Mouse (Mus musculus) cerebellum, postnatal 4 days (tissue): ENCODE results near the gene Cep290.

Experiments used
- DNase-seq, 2 experiments: peaks; one replicate each; pipeline ENCODE4 v3.0.0; 2022; ENCODE audit warnings: low spot score in 2 of 2, mixed read lengths in 1 of 2

Cep290 gene

GRCm38 (mm10) chr10:100590323-100590722, 103.0 kb downstream of the Cep290 start, which contains the start of the genes 4930430F08Rik and 1700017N19Rik:
Gene 4930430F08Rik (minus strand): TSS chr10:100590423.
Gene 1700017N19Rik (plus strand): TSS chr10:100590484.
- no peak for DNase-seq

GRCm38 (mm10) chr10:100598339-100598738, 111.0 kb downstream of the Cep290 start:
- DNase-seq, result no peak

- no peak for DNase-seq
Measured at GRCm38 (mm10) chr10:100603511-100603910, 116.2 kb downstream of the Cep290 start.

GRCm38 (mm10) chr10:100604254-100604653, 116.9 kb downstream of the Cep290 start:
- no peak for DNase-seq

GRCm38 (mm10) chr10:100617233-100617903, 130.0 kb downstream of the Cep290 start:
- peak in 1 of 2 experiments; percentile 28 for DNase-seq

GRCm38 (mm10) chr10:100619474-100619873, 132.1 kb downstream of the Cep290 start:
- no peak for DNase-seq

GRCm38 (mm10) chr10:100620040-100620439, 132.7 kb downstream of the Cep290 start:
- no peak for DNase-seq

GRCm38 (mm10) chr10:100622494-100622893, 135.1 kb downstream of the Cep290 start:
- DNase-seq, result no peak
